Mouse (Mus musculus): Measurements from ENCODE around the gene Dnttip2. TPM values are rescaled to one million over a fixed set of nuclear protein-coding genes. Genes with fewer than 3 reads are reported as not detected.
"Not testable (repeated sequence)": the region's sequence is repeated elsewhere in the genome, so short reads cannot be mapped to it uniquely, and the experiment has no call there.

Gene Dnttip2
- polyA plus RNA-seq (2015; fragmentation: Nextera tagmentation; extraction: Ambion mirVana), result 73.3 and 82.0 TPM in 2 replicates

DNA sequence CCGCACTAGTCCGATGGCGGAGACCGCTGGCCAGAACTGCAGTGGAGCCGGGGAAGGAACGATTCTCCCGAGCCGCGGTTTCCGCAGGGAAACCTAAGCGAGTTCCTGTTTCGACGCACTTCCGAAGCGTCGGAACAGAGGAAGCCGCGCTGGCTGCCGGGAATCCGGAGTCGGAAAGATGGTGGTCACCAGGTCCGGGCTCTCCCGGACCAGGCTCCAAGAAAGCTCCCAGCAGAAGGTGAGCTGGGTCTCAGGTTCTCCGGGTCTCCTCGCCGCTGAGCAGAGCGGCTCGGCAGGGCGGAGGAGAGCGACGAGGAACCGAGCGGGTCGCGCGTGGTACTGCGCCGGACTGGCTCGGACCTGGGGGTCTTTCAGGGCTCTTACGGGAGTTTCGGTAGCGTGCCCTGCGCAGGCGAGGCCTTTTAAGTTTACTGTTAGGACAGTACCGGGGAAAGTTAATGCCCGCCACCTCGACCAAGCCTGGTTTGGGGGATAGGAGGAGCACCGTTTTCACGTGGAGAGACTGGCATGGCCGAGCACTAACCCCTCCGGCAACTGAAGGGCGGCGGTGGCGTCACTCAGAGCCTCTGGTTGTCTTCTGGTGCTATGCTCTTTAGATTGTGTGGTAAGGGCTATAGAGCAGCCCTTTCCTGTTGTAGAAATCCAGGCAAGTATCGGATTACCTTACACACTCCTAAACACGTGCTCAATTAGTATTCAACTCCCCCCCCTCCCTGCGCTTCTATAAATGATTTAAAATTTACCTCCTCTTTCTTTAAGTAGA lies at the start of gene Dnttip2:
TSS of gene Dnttip2 (plus strand) at position 148 of the 784 bp plus-strand sequence.
- WGBS, result under 1% methylated on average over 54 of the region's 57 CpGs
- Histone ChIP-seq H3K4me1 (peaks cover 35% of the 10 kb centered on the region), H3K4me3 (replicated peaks) (peak within 1 kb of the TSS; percentile 91), H3K9ac (peak within 1 kb of the TSS; percentile 88), H3K4me2 (peak within 1 kb of the TSS; percentile 60), H3K27me3 (no peaks in the 10 kb centered on the region), H3K36me3 (peaks cover 44% of the 10 kb centered on the region), H3K9me3 (replicated peaks) (no peaks in the 10 kb centered on the region), H3K27ac (peak within 1 kb of the TSS; percentile 73)
- peak; percentile 98 for ATAC-seq (replicated peaks; ENCODE audit: low FRiP score)

- not testable (repeated sequence) for H3K27me3 ChIP-seq; H3K9me3 ChIP-seq (replicated peaks); H3K4me3 ChIP-seq (replicated peaks); H3K4me1 ChIP-seq; H3K9ac ChIP-seq; ATAC-seq (replicated peaks; ENCODE audit: low FRiP score); H3K4me2 ChIP-seq; H3K27ac ChIP-seq; H3K36me3 ChIP-seq
- 74% methylated on average over 6 of the region's 6 CpGs for WGBS
Observed at GRCm38 (mm10) chr3:122226972-122227371, 47.2 kb upstream of the Dnttip2 start.

DNA sequence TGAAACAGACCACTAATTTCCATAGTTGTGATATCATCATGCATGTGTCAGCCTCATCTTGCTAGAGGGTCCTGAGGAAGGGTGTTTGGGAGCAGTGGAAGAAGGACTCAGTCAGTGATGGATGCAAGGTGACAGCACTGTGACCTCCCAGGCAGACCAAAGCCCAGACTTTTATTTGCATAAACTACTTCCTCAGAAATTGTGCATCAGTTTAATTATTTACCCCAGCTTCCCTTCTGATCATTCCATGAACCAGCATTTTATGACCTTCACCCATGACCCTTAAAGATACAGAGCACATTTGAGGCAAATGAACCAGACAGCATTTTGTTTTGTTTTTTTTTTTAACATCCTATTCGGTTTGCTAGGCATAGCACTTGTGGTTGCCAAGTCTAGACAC lies 38.4 kb upstream of the Dnttip2 start:
- 42% methylated on average over 1 of the region's 1 CpGs for WGBS
- Histone ChIP-seq H3K4me1 (no peaks in the 10 kb centered on the region), H3K9ac (no peak overlapping the region), H3K4me2 (no peak overlapping the region), H3K27ac (no peak overlapping the region), H3K36me3 (no peaks in the 10 kb centered on the region), H3K9me3 (replicated peaks) (no peaks in the 10 kb centered on the region), H3K4me3 (replicated peaks) (no peak overlapping the region), H3K27me3 (no peaks in the 10 kb centered on the region)
- no peak for ATAC-seq (replicated peaks; ENCODE audit: low FRiP score)

DNA sequence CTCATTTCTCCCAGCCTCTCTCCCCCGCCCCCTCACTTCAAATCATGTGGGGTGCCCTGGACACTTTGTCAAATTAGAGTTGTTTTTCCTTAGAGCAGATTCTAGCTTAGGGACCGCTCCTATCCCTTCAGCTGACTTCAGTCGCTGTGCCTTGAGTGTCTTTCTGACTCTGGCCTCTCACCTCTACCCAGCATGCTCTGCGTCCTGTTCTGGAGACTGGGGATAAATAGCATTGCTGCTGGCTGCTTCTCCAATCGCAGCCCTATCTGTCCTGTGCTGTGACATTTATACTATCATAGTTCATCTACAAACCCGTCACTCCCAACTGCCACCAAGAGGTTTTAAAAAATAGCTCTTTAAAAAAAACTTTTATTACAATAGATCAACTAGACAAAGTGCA lies 31.3 kb upstream of the Dnttip2 start:
- Histone ChIP-seq H3K9ac (no peak overlapping the region), H3K36me3 (no peaks in the 10 kb centered on the region), H3K4me3 (replicated peaks) (no peak overlapping the region), H3K4me1 (peaks cover 24% of the 10 kb centered on the region), H3K9me3 (replicated peaks) (no peaks in the 10 kb centered on the region), H3K27me3 (no peaks in the 10 kb centered on the region), H3K4me2 (no peak overlapping the region), H3K27ac (no peak overlapping the region)
- 52% methylated on average over 6 of the region's 6 CpGs for WGBS
- no peak for ATAC-seq (replicated peaks; ENCODE audit: low FRiP score)

DNA sequence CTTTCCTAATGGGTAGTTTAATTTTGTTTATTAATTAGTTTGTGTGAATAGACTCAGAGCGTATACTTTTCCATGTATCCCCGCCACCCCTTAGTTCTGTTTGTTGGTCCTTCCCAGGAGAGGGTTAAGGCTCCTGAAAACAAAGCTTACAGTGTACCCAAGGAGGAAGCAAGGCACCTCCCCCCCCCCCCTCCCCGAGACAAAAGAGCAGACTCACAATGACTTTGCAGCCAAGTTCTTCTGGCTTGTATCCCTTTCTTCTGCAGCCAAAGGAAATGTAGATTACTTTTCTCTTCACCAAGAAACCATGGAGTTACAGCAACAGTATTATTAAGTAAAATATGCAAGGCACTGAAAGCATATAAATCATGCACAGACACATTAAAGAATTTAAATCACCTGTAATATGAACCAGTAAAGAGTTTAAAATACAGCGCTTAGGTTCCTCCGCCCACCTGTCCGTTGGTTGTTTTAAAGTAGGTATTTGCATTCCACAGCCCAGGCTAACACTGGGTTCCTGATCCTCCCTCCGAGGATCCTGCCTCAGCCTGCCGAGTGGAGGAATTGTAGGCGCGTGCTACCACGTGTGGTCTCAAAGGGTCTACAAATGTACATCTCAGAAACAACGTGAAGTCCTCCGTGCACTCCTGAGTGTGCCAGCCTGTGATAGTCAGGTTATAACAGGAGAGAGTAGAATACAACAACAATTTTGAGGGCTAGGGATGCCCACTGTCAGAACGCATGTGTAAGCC lies 30.6 kb upstream of the Dnttip2 start:
- no peak for ATAC-seq (replicated peaks; ENCODE audit: low FRiP score)
- H3K4me3 ChIP-seq (replicated peaks), result no peak overlapping the region
- H3K36me3 ChIP-seq, result no peaks in the 10 kb centered on the region
- H3K4me2 ChIP-seq, result no peak overlapping the region
- WGBS, result 49% methylated on average over 14 of the region's 14 CpGs
- H3K4me1 ChIP-seq, result peaks cover 24% of the 10 kb centered on the region
- H3K27me3 ChIP-seq, result no peaks in the 10 kb centered on the region
- no peaks in the 10 kb centered on the region for H3K9me3 ChIP-seq (replicated peaks)
- no peak overlapping the region for H3K9ac ChIP-seq
- 0 out of 2 replicates have a peak overlapping the region, but pooled peaks have one; percentile 54 for H3K27ac ChIP-seq

GRCm38 (mm10) chr3:122244759-122245158 lies 29.4 kb upstream of the Dnttip2 start:
- no peaks in the 10 kb centered on the region for H3K27me3 ChIP-seq
- no peak overlapping the region for H3K9ac ChIP-seq
- no peaks in the 10 kb centered on the region for H3K9me3 ChIP-seq (replicated peaks)
- WGBS, result 45% methylated on average over 6 of the region's 6 CpGs
- ATAC-seq (replicated peaks; ENCODE audit: low FRiP score), result no peak
- peak overlapping the region; percentile 87 for H3K4me2 ChIP-seq
- peak overlapping the region; percentile 95 for H3K4me3 ChIP-seq (replicated peaks)
- peak overlapping the region; percentile 75 for H3K27ac ChIP-seq
- H3K36me3 ChIP-seq, result no peaks in the 10 kb centered on the region
- H3K4me1 ChIP-seq, result peaks cover 24% of the 10 kb centered on the region

GRCm38 (mm10) chr3:122245215-122245877 lies 28.8 kb upstream of the Dnttip2 start, which contains the start of gene Gclm:
Gclm (plus strand) TSS chr3:122245557.
- Histone ChIP-seq H3K36me3 (no peaks in the 10 kb centered on the region), H3K4me2 (peak within 1 kb of the TSS; percentile 87), H3K9me3 (replicated peaks) (no peaks in the 10 kb centered on the region), H3K4me1 (peaks cover 24% of the 10 kb centered on the region), H3K27me3 (no peaks in the 10 kb centered on the region), H3K9ac (peak within 1 kb of the TSS; percentile 87), H3K27ac (peak within 1 kb of the TSS; percentile 95), H3K4me3 (replicated peaks) (peak within 1 kb of the TSS; percentile 95)
- ATAC-seq (replicated peaks; ENCODE audit: low FRiP score), result peak; percentile 99
- WGBS, result under 1% methylated on average over 86 of the region's 90 CpGs

DNA sequence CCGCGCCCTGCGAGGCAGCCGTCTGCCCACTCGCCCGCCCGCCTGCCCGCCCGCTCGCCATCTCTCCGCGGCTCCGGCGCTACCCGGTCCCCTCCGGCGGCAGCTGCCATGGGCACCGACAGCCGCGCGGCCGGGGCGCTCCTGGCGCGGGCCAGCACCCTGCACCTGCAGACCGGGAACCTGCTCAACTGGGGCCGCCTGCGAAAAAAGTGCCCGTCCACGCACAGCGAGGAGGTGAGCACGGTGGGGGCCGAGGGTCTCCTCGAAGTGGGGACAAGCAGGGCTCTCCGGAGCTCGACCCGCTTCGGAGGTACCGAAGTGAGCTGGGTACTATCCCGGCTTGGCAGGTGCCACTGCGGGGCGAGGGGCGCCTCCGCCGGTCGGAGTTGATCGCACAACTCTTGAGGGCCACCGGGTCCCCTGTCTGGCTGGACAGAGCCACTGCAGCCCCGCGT lies 28.3 kb upstream of the Dnttip2 start:
- Histone ChIP-seq H3K9ac (peak overlapping the region; percentile 87), H3K4me1 (peaks cover 24% of the 10 kb centered on the region), H3K4me3 (replicated peaks) (peak overlapping the region; percentile 95), H3K36me3 (no peaks in the 10 kb centered on the region), H3K4me2 (peak overlapping the region; percentile 87), H3K9me3 (replicated peaks) (no peaks in the 10 kb centered on the region), H3K27me3 (no peaks in the 10 kb centered on the region), H3K27ac (peak overlapping the region; percentile 95)
- peak; percentile 52 for ATAC-seq (replicated peaks; ENCODE audit: low FRiP score)
- under 1% methylated on average over 42 of the region's 50 CpGs for WGBS

DNA sequence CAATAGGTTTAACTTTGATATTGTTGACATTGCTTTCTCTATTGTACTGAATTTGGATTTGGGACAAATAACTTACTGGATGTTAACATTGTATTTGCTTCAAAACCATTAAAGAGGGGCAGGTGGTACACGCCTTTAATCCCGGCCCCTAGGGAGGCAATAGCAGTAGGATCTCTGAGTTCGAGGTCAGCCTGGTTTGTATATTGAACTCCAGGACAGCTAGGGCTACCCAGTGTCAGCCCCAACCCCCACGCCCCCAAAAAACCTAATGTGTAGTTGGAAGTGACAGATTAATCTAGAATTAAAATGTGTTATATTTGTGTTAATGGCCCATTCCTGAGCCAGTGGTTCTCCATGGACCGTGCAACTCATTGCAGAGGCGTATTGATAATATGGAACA lies 27.8 kb upstream of the Dnttip2 start:
- no peak for ATAC-seq (replicated peaks; ENCODE audit: low FRiP score)
- Histone ChIP-seq H3K4me2 (peak overlapping the region; percentile 87), H3K4me3 (replicated peaks) (peak overlapping the region; percentile 95), H3K9ac (peak overlapping the region; percentile 87), H3K27me3 (no peaks in the 10 kb centered on the region), H3K36me3 (no peaks in the 10 kb centered on the region), H3K4me1 (peaks cover 24% of the 10 kb centered on the region), H3K9me3 (replicated peaks) (no peaks in the 10 kb centered on the region), H3K27ac (peak overlapping the region; percentile 95; the same call in 1 of the 2 replicates)
- WGBS, result 24% methylated on average over 6 of the region's 6 CpGs

DNA sequence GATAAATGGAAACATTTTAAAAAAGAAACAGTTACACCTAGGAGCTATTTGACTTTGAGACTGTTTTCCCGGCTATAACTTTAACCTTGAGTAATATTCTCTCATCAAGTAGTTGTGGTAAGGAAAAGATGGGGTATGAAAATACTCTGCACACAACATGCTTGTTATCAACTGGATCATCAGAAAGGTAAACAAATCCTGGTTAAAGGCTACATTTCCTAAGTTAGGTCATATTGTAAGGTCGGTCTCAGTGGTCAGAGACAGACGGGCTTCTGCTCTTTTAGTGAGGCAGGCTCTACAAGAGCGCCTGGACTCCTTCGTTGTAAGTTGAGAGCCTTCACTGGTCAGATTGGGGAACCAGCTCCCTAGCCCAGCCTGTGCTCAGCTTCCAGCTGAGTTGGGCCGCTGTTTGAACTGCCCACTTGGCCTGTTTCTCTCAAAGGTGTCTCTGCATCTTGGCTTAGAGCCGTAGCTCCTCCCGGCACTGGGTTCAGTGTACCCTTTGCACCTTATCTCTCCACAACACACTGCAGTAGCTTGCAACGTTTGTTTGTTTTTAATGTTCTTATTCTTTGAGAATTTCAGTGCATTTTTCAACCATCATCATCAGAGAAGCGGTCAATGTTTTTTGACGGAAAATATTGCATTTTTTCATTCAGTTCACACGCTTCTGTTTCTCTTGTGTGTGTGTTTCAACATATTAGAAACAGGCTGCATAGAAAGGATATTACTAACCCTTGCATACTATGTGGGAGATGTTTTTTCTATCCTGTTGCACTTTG lies 27.0 kb upstream of the Dnttip2 start:
- Histone ChIP-seq H3K4me3 (replicated peaks) (peak overlapping the region; percentile 95), H3K36me3 (no peaks in the 10 kb centered on the region), H3K9ac (peak overlapping the region; percentile 2; the same call in 1 of the 2 replicates), H3K27me3 (no peaks in the 10 kb centered on the region), H3K4me1 (peaks cover 24% of the 10 kb centered on the region), H3K9me3 (replicated peaks) (no peaks in the 10 kb centered on the region), H3K4me2 (peak overlapping the region; percentile 87), H3K27ac (no peak overlapping the region)
- ATAC-seq (replicated peaks; ENCODE audit: low FRiP score), result no peak
- WGBS, result 62% methylated on average over 12 of the region's 12 CpGs

DNA sequence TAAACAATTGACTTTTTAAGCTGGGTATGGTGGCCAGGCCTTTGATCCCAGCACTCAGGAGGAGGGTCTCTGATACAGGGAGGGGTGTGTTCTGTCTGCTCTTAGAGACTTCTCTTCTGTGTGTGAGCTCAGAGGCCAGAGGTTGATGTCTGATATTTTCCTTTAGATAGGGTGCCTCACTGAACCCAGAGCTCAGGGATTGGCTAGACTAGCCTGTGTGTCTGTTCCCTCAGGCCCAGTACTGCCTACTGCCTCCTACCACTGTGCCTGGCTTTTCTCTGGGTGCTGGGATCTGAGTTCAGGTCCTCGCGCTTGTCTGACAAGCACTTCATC lies 26.5 kb upstream of the Dnttip2 start:
- 100% methylated on average over 2 of the region's 2 CpGs for WGBS
- Histone ChIP-seq H3K9me3 (replicated peaks) (no peaks in the 10 kb centered on the region), H3K4me1 (peaks cover 24% of the 10 kb centered on the region), H3K4me2 (0 out of 2 replicates have a peak overlapping the region, but pooled peaks have one; percentile 87), H3K27me3 (no peaks in the 10 kb centered on the region), H3K4me3 (replicated peaks) (peak overlapping the region; percentile 95; the same call in 1 of the 2 replicates), H3K36me3 (no peaks in the 10 kb centered on the region), H3K9ac (no peak overlapping the region), H3K27ac (no peak overlapping the region)
- ATAC-seq (replicated peaks; ENCODE audit: low FRiP score), result no peak

All from kidney, embryonic 15.5 days (tissue).